Mouse (Mus musculus) bone marrow, adult 2 months (tissue): ENCODE results near the gene Plcg2. TPM values are rescaled to one million over a fixed set of nuclear protein-coding genes. Genes with fewer than 3 reads are reported as not detected.

Experiments
- H3K27ac ChIP-seq: fragments of 200-500 bp; 2 replicates; pipeline ENCODE4 v1.5.1; 2012; ENCODE audit warnings: low read depth, mild to moderate bottlenecking, control low read depth, inconsistent platforms, low read length; ENCODE audit not compliant: control insufficient read depth, poor library complexity, insufficient read depth
- H3K4me1 ChIP-seq: fragments of 200-500 bp; 2 replicates; pipeline ENCODE4 v1.6.1; 2011; ENCODE audit warnings: low read length; ENCODE audit not compliant: control insufficient read depth, insufficient read depth
- H3K4me3 ChIP-seq: fragments of 200-500 bp; replicated peaks from 2 replicates; pipeline ENCODE3; 2011; ENCODE audit warnings: mild to moderate bottlenecking, low read depth, low read length, control low read depth; ENCODE audit not compliant: control insufficient read depth
- CTCF ChIP-seq: fragments of 200-500 bp; IDR thresholded peaks from 2 replicates; pipeline ENCODE4 v1.5.1; 2011; ENCODE audit warnings: low read length, control low read depth; ENCODE audit not compliant: control insufficient read depth, insufficient read depth
- POLR2A ChIP-seq: fragments of 200-500 bp; IDR thresholded peaks from 2 replicates; pipeline ENCODE4 v1.6.1; 2011; ENCODE audit warnings: low read depth, mild to moderate bottlenecking, control low read depth, low read length, borderline replicate concordance; ENCODE audit not compliant: control insufficient read depth
- WGBS: fragments of 180-500 bp; shearing (Covaris S2); methylation state at CpG from one replicate; pipeline ENCODE4 v1.1.7; 2018; 5-methylcytosine and 5-hydroxymethylcytosine counted together
- polyA plus RNA-seq: library from polyadenylated mRNA; stranded (reverse); fragments of >200 nt; gene quantifications from 2 replicates; pipeline ENCODE4 v1.2.4, GENCODE M21; 2011; ENCODE audit warnings: low replicate concordance; ENCODE audit not compliant: missing spikeins, insufficient read depth, insufficient read length

The Plcg2 gene
- polyA plus RNA-seq, 1 experiment, result 36.8 TPM

GRCm38 (mm10) chr8:117569409-117569808 is 71.3 kb downstream of the Plcg2 start:
- Histone ChIP-seq H3K27ac (no peak overlapping the region), H3K4me1 (no peaks in the 10 kb centered on the region), H3K4me3 (no peak overlapping the region)
- WGBS, result 34% methylated on average over 5 of the region's 5 CpGs
- TF ChIP-seq POLR2A, result no peak
- TF ChIP-seq CTCF, result peak; percentile 92

- TF ChIP-seq POLR2A (no peak), CTCF (no peak)
- no peaks in the 10 kb centered on the region for H3K4me1 ChIP-seq
- H3K27ac ChIP-seq, result no peak overlapping the region
- H3K4me3 ChIP-seq, result no peak overlapping the region
- 79% methylated on average over 9 of the region's 9 CpGs for WGBS
Measured at GRCm38 (mm10) chr8:117576291-117576785, 78.2 kb downstream of the Plcg2 start.

GRCm38 (mm10) chr8:117577059-117577458 is 79.0 kb downstream of the Plcg2 start:
- H3K27ac ChIP-seq, result no peak overlapping the region
- WGBS, result 25% methylated on average over 6 of the region's 6 CpGs
- TF ChIP-seq CTCF (no peak), POLR2A (no peak)
- H3K4me1 ChIP-seq, result no peaks in the 10 kb centered on the region
- no peak overlapping the region for H3K4me3 ChIP-seq

GRCm38 (mm10) chr8:117577883-117578282 is 79.8 kb downstream of the Plcg2 start:
- Histone ChIP-seq H3K4me3 (no peak overlapping the region), H3K27ac (no peak overlapping the region), H3K4me1 (no peaks in the 10 kb centered on the region)
- TF ChIP-seq POLR2A, result no peak
- TF ChIP-seq CTCF, result peak; percentile 57
- WGBS, result 80% methylated on average over 10 of the region's 10 CpGs

GRCm38 (mm10) chr8:117578856-117579255 is 80.8 kb downstream of the Plcg2 start:
- WGBS, result 91% methylated on average over 6 of the region's 6 CpGs
- Histone ChIP-seq H3K4me3 (no peak overlapping the region), H3K27ac (no peak overlapping the region), H3K4me1 (no peaks in the 10 kb centered on the region)
- no peak for TF ChIP-seq POLR2A
- TF ChIP-seq CTCF, result no peak

- Histone ChIP-seq H3K27ac (no peak overlapping the region), H3K4me1 (no peaks in the 10 kb centered on the region), H3K4me3 (no peak overlapping the region)
- WGBS, result 88% methylated on average over 5 of the region's 5 CpGs
- no peak for TF ChIP-seq POLR2A
- TF ChIP-seq CTCF, result no peak
Measured at GRCm38 (mm10) chr8:117593862-117594261, 95.8 kb downstream of the Plcg2 start.

GRCm38 (mm10) chr8:117595001-117595400 is 96.9 kb downstream of the Plcg2 start:
- Histone ChIP-seq H3K27ac (no peak overlapping the region), H3K4me3 (no peak overlapping the region), H3K4me1 (no peaks in the 10 kb centered on the region)
- WGBS, result 64% methylated on average over 2 of the region's 2 CpGs
- TF ChIP-seq CTCF (no peak), POLR2A (no peak)

- Histone ChIP-seq H3K27ac (no peak overlapping the region), H3K4me3 (no peak overlapping the region), H3K4me1 (no peaks in the 10 kb centered on the region)
- 44% methylated on average over 5 of the region's 5 CpGs for WGBS
- no peak for TF ChIP-seq POLR2A
- no peak for TF ChIP-seq CTCF
Measured at GRCm38 (mm10) chr8:117596777-117597176, 98.7 kb downstream of the Plcg2 start.

GRCm38 (mm10) chr8:117600839-117601238 is 102.7 kb downstream of the Plcg2 start:
- H3K27ac ChIP-seq, result no peak overlapping the region
- H3K4me1 ChIP-seq, result no peaks in the 10 kb centered on the region
- TF ChIP-seq CTCF, result peak; percentile 56
- TF ChIP-seq POLR2A, result no peak
- WGBS, result 84% methylated on average over 13 of the region's 13 CpGs
- H3K4me3 ChIP-seq, result no peak overlapping the region
